Mouse (Mus musculus): ENCODE results near the gene Cabin1.
A peak's percentile ranks its signal among the peaks of the same experiment; 100 is the strongest.
"Not testable (repeated sequence)": the region's sequence is repeated elsewhere in the genome, so short reads cannot be mapped to it uniquely, and the experiment has no call there.

Gene Cabin1

GRCm38 (mm10) chr10:75763682-75764518 is at the start of gene Cabin1:
Gene Cabin1, minus strand, starts transcription at chr10:75764341.
- peak; percentile 98 for DNase-seq (ENCODE audit: low spot score)

DNA sequence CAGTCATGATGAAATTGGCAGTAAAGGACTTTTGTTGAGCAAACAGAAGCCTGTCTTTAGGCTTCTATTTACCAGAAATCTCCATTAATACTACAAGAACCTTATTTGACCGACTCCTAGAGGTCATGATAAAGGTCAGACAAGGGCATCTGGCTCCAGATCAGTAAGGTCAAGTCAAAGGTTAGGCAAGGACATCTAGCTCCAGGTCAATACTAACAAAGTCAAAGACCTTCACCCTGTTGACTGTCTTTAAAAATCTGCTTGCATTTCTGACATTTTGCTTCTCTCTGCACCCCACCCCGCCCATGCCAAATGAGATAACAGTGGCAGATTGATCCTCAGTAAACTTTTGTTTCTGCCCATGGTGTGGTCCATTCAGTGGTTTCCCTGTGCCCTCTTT is 40.1 kb upstream of the Cabin1 start:
- DNase-seq (ENCODE audit: low spot score): no peak

DNA sequence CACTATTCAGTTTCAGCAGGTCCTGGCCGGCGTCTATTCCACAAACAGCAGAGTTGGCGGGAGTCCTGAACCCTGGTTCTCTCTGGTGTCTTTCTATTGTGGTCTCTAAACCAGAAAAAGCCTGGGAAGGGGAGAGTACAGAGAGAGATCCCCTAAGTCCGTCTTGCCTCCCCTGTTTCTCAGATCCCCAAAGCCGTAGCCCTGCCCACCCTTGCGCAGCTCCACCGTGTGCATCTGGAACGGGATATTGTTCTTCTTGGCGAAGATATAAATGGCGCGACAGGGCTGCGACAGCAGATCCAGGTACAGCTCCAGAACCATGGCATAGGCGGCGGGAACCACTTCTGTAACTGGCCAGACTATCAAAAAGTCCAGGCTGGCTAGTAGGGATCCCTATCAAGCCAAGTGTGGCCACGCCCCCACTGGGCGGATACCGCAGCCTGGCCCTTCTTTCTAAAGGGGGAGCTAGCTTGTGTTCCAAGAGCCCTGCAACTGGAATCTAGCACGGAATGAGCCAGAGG is 34.1 kb upstream of the Cabin1 start, which contains the start of gene Gstt1:
TSS of gene Gstt1 (minus strand) at position 409 of the 521 bp plus-strand sequence.
- no peak for DNase-seq (ENCODE audit: low spot score)

GRCm38 (mm10) chr10:75797619-75798175 is 33.6 kb upstream of the Cabin1 start:
- peak; percentile 66 for DNase-seq (ENCODE audit: low spot score)

DNA sequence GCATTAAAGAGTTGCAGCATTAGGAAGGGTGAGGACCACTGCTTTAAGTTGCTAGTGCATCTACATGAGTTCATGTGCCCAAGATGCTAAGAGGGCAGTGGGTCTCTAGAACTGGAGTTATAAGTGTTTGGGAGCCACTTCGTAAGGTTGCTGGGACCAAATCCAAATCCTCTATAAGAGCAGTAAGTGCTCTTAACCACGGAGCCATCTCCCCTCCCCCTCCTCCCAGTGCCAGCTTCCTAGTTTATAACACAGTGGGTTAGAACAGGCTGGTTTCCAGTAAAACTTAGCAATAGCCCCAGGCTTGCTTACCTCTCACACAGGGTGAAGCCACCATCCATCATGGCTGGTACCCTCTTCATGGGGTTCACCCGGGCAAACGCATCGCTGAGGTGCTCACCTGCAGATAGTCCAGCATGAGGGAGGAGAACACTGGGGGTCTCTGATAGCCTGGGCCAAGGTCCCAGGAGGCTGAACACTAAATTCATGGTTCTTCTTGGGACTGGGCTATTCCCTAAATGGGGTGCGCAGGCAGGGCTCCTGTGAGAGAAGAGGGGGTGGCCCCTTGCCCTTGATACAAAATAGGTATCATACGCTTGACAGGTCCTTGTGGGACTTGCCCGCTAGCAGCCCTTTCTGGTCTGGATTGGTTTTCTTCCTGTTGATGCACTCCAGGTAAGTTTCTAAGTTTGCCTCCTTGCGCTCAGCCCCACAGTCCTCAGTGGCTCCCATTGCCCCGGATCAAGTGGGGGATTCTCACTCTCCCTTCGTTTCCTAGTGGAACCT is 32.8 kb upstream of the Cabin1 start:
- DNase-seq (ENCODE audit: low spot score): no peak

GRCm38 (mm10) chr10:75794880-75795279 is 30.7 kb upstream of the Cabin1 start:
- DNase-seq (ENCODE audit: low spot score): peak; percentile 70

GRCm38 (mm10) chr10:75790773-75791172 is 26.6 kb upstream of the Cabin1 start:
- DNase-seq (ENCODE audit: low spot score): peak; percentile 50

GRCm38 (mm10) chr10:75789841-75790240 is 25.7 kb upstream of the Cabin1 start:
- DNase-seq (ENCODE audit: low spot score): no peak

GRCm38 (mm10) chr10:75789081-75789735 is 25.1 kb upstream of the Cabin1 start:
- no peak for DNase-seq (ENCODE audit: low spot score)

- DNase-seq (ENCODE audit: low spot score): no peak
Observed at GRCm38 (mm10) chr10:75788277-75788676, 24.1 kb upstream of the Cabin1 start.

DNA sequence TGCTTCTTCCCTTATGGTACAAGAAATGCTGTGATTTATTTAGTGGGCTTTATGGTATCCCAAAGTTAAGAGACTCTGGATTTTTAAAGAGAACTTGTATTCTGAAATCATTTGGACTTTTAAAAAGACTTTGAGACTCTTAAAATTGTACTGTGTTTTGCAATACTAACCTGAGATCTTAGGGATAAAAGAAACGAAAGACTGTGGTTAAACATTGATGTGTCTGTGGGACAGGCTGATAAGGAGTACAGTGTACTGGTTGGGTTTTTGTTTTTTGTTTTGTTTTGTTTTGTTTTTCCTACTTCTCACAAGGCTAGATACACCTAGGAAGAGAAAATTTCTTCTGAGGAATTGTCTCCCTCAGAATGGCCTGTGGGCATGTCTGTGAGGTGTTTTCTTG is 21.3 kb upstream of the Cabin1 start:
- DNase-seq (ENCODE audit: low spot score): no peak

DNA sequence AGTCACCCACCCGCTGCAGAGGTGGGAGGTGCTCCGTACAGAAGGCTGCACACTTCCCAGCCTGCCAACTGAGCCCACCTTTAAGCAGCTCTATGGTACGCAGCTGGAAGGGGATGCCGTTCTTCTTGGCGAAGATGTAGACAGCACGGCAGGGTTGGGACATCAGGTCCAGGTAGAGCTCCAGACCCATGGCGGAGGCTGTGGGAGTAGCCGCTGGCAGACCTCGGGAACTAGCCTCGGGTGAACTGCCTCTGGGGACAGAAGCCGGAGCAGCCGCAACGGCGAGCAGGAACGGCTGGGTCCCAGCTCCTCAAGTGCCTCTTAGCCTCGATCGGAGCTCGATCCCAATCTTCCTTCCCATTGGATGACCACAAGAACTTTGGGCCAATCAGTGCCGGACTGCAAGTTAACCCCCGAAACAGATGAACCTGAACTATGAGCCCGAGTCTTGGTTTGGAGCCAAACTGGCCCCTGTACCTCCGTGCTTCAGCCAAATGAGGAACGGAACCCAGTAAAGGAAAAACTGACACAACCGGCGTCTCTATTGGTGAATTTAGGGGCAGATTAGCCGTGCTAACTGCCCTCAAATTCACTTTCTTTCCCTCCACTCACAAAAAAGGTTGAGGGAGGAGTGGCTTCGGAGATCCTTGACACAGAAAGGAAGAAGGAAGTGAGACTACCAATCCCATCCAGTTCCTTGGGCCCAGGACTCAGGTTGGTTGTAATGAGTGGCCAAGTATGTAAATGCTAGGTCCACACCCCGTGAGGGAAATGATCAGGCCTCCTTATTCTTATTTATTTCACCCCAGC is 16.8 kb upstream of the Cabin1 start, which contains the start of the genes Gm20441 and Gstt3:
TSS of gene Gm20441 (minus strand) at position 186 of the 810 bp plus-strand sequence.
TSS of gene Gstt3 (minus strand) at position 646 of the 810 bp plus-strand sequence.
- DNase-seq (ENCODE audit: low spot score): peak; percentile 87

DNA sequence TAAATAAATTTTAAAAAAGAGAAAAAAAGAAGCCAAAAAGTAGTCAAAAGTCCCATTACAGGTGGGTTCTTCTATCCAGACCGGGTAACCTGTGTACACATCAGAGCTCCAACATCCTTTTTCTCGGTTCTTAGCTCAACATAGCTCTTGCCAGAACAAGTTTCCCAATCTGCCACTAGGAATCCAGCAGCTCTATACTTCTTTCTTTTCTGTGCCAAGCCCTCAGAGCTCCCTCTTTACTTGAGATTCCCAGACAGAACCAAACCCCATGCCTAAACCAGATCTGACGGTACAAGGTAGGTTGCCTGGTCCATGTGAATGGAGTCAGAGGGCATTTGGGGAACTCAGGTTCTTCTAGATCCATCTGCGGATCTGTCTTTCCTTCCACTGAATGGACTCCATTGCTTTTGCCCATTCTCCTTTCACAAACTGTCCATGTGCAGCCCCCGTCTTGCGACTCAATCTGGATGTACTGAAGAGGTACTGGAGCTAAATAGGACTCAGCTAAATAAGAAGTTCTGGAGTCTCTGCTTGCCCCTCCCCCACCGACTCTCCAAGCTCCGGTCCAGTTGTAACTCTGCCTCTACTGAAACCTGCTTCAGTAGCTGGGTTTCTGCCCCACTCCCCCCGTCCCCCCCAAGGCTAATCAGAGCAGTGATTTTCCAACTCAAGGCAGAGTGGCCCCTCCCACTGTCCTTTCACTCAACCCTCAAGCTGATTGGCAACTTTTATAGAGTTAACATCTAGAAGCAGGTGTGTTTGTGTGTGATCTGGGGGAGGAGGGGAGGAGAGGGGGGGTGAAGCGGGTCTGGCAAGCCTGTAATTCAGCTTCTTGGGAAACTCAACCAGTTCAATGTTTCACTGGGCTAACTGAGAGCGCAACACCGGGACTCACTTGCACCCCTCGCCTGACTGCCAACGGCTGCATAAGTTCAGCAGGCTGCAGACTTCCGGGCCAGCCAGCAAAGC is 15.3 kb upstream of the Cabin1 start:
- DNase-seq (ENCODE audit: low spot score): peak; percentile 32

- DNase-seq (ENCODE audit: low spot score): no peak
Observed at GRCm38 (mm10) chr10:75777885-75778284, 13.7 kb upstream of the Cabin1 start.

DNA sequence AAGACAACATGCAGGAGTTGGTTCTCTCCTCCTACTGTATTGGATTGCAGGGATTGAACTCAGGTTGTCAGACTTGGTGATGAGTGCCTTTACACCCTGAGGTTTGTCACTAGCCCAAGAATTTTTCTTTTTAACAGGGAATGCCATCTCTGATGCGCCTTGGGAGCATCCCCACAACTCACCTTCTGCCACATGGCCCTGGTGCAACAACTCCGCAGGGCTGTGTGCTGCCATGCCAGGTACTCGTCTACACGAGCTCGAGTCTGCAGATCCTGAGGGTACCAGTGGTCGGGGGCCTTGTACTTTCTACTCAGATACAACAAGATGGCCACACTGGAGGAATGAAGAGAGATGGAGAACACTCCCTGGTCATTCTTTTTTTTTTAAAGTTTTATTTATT is 12.4 kb upstream of the Cabin1 start:
- DNase-seq (ENCODE audit: low spot score): no peak

DNA sequence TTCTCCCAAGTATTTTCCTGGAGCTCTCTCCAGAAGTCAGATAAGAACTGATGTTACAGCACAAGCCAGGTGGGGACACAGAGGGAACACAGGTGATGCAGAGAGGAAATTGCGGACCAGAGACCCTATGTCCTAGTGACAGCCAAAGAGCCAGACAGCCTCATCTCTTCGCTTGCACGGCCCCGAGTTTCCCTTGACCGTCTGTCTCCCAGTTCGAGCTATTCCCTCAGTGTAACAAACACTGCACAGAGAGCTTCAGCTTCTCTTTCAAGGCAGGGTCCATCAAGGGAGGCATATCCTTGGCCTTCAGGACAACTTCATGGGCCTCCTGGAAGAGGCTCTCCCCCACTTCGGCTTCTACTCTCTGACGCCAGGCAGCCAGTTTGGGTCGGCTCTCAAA is 10.4 kb upstream of the Cabin1 start:
- DNase-seq (ENCODE audit: low spot score): no peak

- DNase-seq (ENCODE audit: low spot score): no peak
Observed at GRCm38 (mm10) chr10:75774102-75774501, 10.0 kb upstream of the Cabin1 start.

DNA sequence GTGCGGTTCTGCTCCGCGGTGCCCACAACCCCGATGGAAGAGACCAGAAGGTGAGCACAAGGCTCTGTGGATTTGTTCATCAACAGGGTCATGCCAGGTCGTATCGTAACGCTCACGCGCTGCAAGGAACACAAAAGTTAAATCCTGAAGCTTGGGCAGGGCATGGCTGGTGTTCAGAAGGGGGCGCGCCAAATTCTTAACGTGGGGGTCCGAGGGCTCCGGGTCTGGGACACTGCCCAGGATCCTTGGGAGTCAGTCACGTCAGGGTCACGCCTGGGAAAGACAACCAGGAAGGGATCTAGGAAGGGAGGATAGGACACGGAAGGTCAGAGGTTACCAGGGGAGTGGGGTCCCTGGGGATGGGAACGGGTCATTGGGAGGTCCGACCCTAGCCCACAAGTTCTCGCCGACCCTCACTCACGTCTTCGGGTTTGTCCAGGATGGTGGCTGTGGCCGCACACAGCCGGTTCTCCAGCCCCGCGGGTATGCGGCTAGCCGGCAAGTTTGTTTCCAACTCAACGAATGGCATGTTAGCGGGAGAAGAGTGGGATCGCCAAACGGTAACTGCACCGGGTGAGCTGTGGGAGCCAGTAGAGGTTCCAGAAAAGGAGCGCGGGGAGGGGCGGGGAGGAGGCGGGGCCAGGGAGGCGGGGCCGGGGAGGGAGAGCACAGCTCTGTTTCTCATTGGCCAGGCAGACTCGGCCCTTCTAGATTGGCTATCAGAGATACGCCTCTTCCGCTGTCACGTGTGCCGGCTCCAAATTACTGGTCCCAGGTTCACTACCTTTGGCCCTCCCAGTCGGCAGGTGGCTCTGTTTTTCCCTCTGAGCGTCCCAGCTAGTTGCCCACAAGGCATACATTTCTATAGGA is 8.9 kb upstream of the Cabin1 start, which contains the start of gene Ddt:
TSS of gene Ddt (minus strand) at position 620 of the 870 bp plus-strand sequence.
- peak; percentile 89 for DNase-seq (ENCODE audit: low spot score)

DNA sequence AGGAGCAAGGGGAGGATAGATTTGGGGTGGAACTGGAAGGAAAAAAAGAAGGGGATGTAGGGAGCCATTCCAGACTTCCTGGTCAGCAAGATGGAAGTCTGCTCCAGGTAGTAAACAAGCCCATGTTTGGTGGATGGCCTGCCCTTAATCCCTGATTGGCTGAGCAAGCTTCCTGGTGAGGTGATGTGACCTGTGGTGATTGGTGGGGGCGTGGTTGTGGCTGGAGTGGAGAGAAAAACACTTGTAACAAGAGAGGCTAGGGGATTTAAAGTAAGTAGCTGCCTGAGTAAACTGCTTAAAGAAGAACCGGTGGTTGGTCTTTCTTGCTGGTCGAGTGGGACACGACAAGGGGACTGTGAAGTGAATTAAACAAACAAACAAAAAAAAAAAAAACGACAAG is 3.6 kb upstream of the Cabin1 start:
- not testable (repeated sequence) for DNase-seq (ENCODE audit: low spot score)
